Mouse (Mus musculus) brain, embryonic 14.5 days (tissue): Measurements from ENCODE around the gene Dnajc16.

ENCODE experiments used
- CTCF ChIP-seq: fragments of 200-500 bp; IDR thresholded peaks from 2 replicates; pipeline ENCODE4 v1.5.1; 2012; ENCODE audit warnings: inconsistent platforms, mild to moderate bottlenecking, moderate library complexity, borderline replicate concordance; ENCODE audit not compliant: insufficient read depth, insufficient read length; ENCODE audit errors: extremely low read depth
- POLR2A ChIP-seq: fragments of 200-500 bp; IDR thresholded peaks from 2 replicates; pipeline ENCODE4 v1.6.1; 2012; ENCODE audit warnings: mild to moderate bottlenecking, inconsistent platforms, borderline replicate concordance; ENCODE audit not compliant: poor library complexity, insufficient read depth, insufficient read length, severe bottlenecking; ENCODE audit errors: extremely low read depth

- TF ChIP-seq CTCF (no peak), POLR2A (no peak; the same call in 1 of the 2 replicates)
Measured at GRCm38 (mm10) chr4:141734446-141735205, 56.1 kb downstream of the Dnajc16 start.
